Mouse (Mus musculus) liver, embryonic 16.5 days (tissue): ENCODE measurements at regions not wholly inside any gene's neighbourhood (a gene's known extent, or its start where the extent isn't known, plus 50 kb on each side); places are given as distances from the start of the nearest gene placed in this dataset.
"Not testable (repeated sequence)": the region's sequence is repeated elsewhere in the genome, so short reads cannot be mapped to it uniquely, and the experiment has no call there.

ENCODE experiments used
- ATAC-seq: fragments of 200-750 bp; cut with Nextera tagmentation; 2 replicates; pipeline ENCODE4 v1.8.0; 2017; ENCODE audit warnings: low read depth, mild to moderate bottlenecking, moderate number of reproducible peaks, moderate library complexity
- H3K27ac ChIP-seq: fragments of 300-500 bp; sonication (generic); 2 replicates; pipeline ENCODE4 v1.5.1; 2014; ENCODE audit warnings: mild to moderate bottlenecking, low read length
- H3K27me3 ChIP-seq: fragments of 300-500 bp; sonication (generic); 2 replicates; pipeline ENCODE4 v1.6.1; 2014; ENCODE audit warnings: low read depth, low read length, mixed read lengths; ENCODE audit not compliant: control insufficient read depth, insufficient read depth
- H3K36me3 ChIP-seq: fragments of 300-500 bp; sonication (generic); 2 replicates; pipeline ENCODE4 v1.6.1; 2014; ENCODE audit warnings: mild to moderate bottlenecking; ENCODE audit not compliant: control insufficient read depth, insufficient read depth
- H3K4me1 ChIP-seq: fragments of 300-500 bp; sonication (generic); 2 replicates; pipeline ENCODE4 v1.6.1; 2014; ENCODE audit warnings: low read depth, low read length, mixed read lengths; ENCODE audit not compliant: control insufficient read depth
- H3K4me2 ChIP-seq: fragments of 300-500 bp; sonication (generic); 2 replicates; pipeline ENCODE4 v1.6.1; 2014; ENCODE audit warnings: low read depth, low read length, mixed read lengths
- H3K4me3 ChIP-seq: fragments of 300-500 bp; sonication (generic); 2 replicates; pipeline ENCODE4 v1.5.1; 2014; ENCODE audit warnings: low read depth, mild to moderate bottlenecking, low read length
- H3K9ac ChIP-seq: fragments of 300-500 bp; sonication (generic); 2 replicates; pipeline ENCODE4 v1.6.1; 2014; ENCODE audit warnings: low read depth, low read length
- H3K9me3 ChIP-seq: fragments of 300-500 bp; sonication (generic); replicated peaks from 2 replicates; pipeline ENCODE4 v1.6.1; 2016; ENCODE audit warnings: low read length; ENCODE audit not compliant: control insufficient read depth
- WGBS: fragments of 180-500 bp; shearing (Covaris S2); extraction: QIAGEN DNeasy Blood & Tissue Kit; methylation state at CpG from one replicate; pipeline ENCODE4 v1.1.7; 2014; ENCODE audit not compliant: insufficient replicate concordance; 5-methylcytosine and 5-hydroxymethylcytosine counted together

- no peak overlapping the region for H3K4me2 ChIP-seq
- ATAC-seq, result peak; percentile 37; the same call in 1 of the 2 replicates
- no peaks in the 10 kb centered on the region for H3K4me1 ChIP-seq
- no peaks in the 10 kb centered on the region for H3K36me3 ChIP-seq
- WGBS, result 50% methylated on average over 19 of the region's 19 CpGs
- H3K9ac ChIP-seq, result no peak overlapping the region; the same call in 1 of the 2 replicates
- peak overlapping the region; percentile 40 for H3K4me3 ChIP-seq
- H3K27ac ChIP-seq, result no peak overlapping the region
- H3K27me3 ChIP-seq, result no peaks in the 10 kb centered on the region
- H3K9me3 ChIP-seq, result no peaks in the 10 kb centered on the region
Measured at GRCm38 (mm10) chrX:50622984-50623455, 194.7 kb upstream of the Olfr1324 start.

GRCm38 (mm10) chrX:50620909-50621308 lies 192.6 kb upstream of the Olfr1324 start:
- WGBS, result 50% methylated on average over 8 of the region's 8 CpGs
- H3K4me1 ChIP-seq, result no peaks in the 10 kb centered on the region
- no peaks in the 10 kb centered on the region for H3K9me3 ChIP-seq
- no peak overlapping the region for H3K4me3 ChIP-seq
- H3K4me2 ChIP-seq, result no peak overlapping the region
- no peak overlapping the region for H3K9ac ChIP-seq
- ATAC-seq, result no peak
- no peak overlapping the region for H3K27ac ChIP-seq
- H3K27me3 ChIP-seq, result no peaks in the 10 kb centered on the region
- H3K36me3 ChIP-seq, result no peaks in the 10 kb centered on the region

- no peaks in the 10 kb centered on the region for H3K9me3 ChIP-seq
- WGBS, result 38% methylated on average over 9 of the region's 9 CpGs
- H3K27ac ChIP-seq, result no peak overlapping the region; the same call in 1 of the 2 replicates
- H3K9ac ChIP-seq, result no peak overlapping the region
- no peaks in the 10 kb centered on the region for H3K36me3 ChIP-seq
- H3K4me2 ChIP-seq, result 0 out of 2 replicates have a peak overlapping the region, but pooled peaks have one; percentile 13
- peak; percentile 37; the same call in 1 of the 2 replicates for ATAC-seq
- no peaks in the 10 kb centered on the region for H3K4me1 ChIP-seq
- H3K4me3 ChIP-seq, result no peak overlapping the region
- H3K27me3 ChIP-seq, result no peaks in the 10 kb centered on the region
Measured at GRCm38 (mm10) chrX:50619919-50620318, 191.6 kb upstream of the Olfr1324 start.

GRCm38 (mm10) chrX:50618936-50619335 lies 190.6 kb upstream of the Olfr1324 start:
- H3K36me3 ChIP-seq, result no peaks in the 10 kb centered on the region
- H3K9me3 ChIP-seq, result no peaks in the 10 kb centered on the region
- H3K27me3 ChIP-seq, result no peaks in the 10 kb centered on the region
- no peak overlapping the region for H3K4me2 ChIP-seq
- H3K27ac ChIP-seq, result no peak overlapping the region
- no peaks in the 10 kb centered on the region for H3K4me1 ChIP-seq
- no peak overlapping the region for H3K9ac ChIP-seq
- 41% methylated on average over 4 of the region's 4 CpGs for WGBS
- no peak overlapping the region for H3K4me3 ChIP-seq
- ATAC-seq, result no peak

- not testable (repeated sequence) for H3K4me2 ChIP-seq, H3K9ac ChIP-seq, H3K9me3 ChIP-seq, H3K4me1 ChIP-seq, H3K36me3 ChIP-seq, H3K27me3 ChIP-seq, ATAC-seq, H3K27ac ChIP-seq
- 39% methylated on average over 8 of the region's 8 CpGs for WGBS
- peak overlapping the region; percentile 16; the same call in 1 of the 2 replicates for H3K4me3 ChIP-seq
Measured at GRCm38 (mm10) chrX:50616920-50617319, 188.6 kb upstream of the Olfr1324 start.

- Histone ChIP-seq H3K4me2 (0 out of 2 replicates have a peak overlapping the region, but pooled peaks have one; percentile 17), H3K4me3 (peak overlapping the region; percentile 42)
- WGBS, result 39% methylated on average over 3 of the region's 3 CpGs
- not testable (repeated sequence) for H3K27me3 ChIP-seq, H3K4me1 ChIP-seq, H3K27ac ChIP-seq, H3K9me3 ChIP-seq, H3K9ac ChIP-seq, H3K36me3 ChIP-seq
- ATAC-seq, result peak; percentile 62
Measured at GRCm38 (mm10) chrX:50614874-50615273, 186.6 kb upstream of the Olfr1324 start.

GRCm38 (mm10) chrX:50614367-50614766 lies 186.1 kb upstream of the Olfr1324 start:
- WGBS, result 34% methylated on average over 6 of the region's 6 CpGs
- H3K9ac ChIP-seq, H3K4me1 ChIP-seq, H3K27ac ChIP-seq, H3K36me3 ChIP-seq, H3K9me3 ChIP-seq, H3K27me3 ChIP-seq: not testable (repeated sequence)
- Histone ChIP-seq H3K4me2 (0 out of 2 replicates have a peak overlapping the region, but pooled peaks have one; percentile 17), H3K4me3 (peak overlapping the region; percentile 42)
- ATAC-seq, result peak; percentile 42; the same call in 1 of the 2 replicates

- H3K4me2 ChIP-seq, result peak overlapping the region; percentile 50
- H3K4me3 ChIP-seq, result peak overlapping the region; percentile 50
- H3K27ac ChIP-seq, result peak overlapping the region; percentile 14; the same call in 1 of the 2 replicates
- H3K36me3 ChIP-seq, result no peaks in the 10 kb centered on the region
- no peaks in the 10 kb centered on the region for H3K27me3 ChIP-seq
- 27% methylated on average over 9 of the region's 9 CpGs for WGBS
- no peaks in the 10 kb centered on the region for H3K4me1 ChIP-seq
- 0 out of 2 replicates have a peak overlapping the region, but pooled peaks have one; percentile 20 for H3K9ac ChIP-seq
- ATAC-seq, result peak; percentile 70
- no peaks in the 10 kb centered on the region for H3K9me3 ChIP-seq
Measured at GRCm38 (mm10) chrX:50611765-50612591, 183.7 kb upstream of the Olfr1324 start.

GRCm38 (mm10) chrX:50608141-50608540 lies 179.8 kb upstream of the Olfr1324 start:
- H3K36me3 ChIP-seq, H3K27me3 ChIP-seq, ATAC-seq, H3K4me2 ChIP-seq, H3K9ac ChIP-seq, H3K4me3 ChIP-seq, H3K4me1 ChIP-seq, H3K9me3 ChIP-seq, H3K27ac ChIP-seq: not testable (repeated sequence)
- WGBS, result 62% methylated on average over 6 of the region's 6 CpGs
